Mouse (Mus musculus) kidney, postnatal 10 days (tissue): ENCODE data around the gene Srebf1.
A peak's percentile ranks its signal among the peaks of the same experiment; 100 is the strongest.

Source experiments
- DNase-seq: peaks from one replicate; pipeline ENCODE4 v3.0.0; 2021; ENCODE audit warnings: mixed read lengths

The Srebf1 gene

GRCm38 (mm10) chr11:60222469-60223236 is at the start of gene Srebf1:
TSS of gene Srebf1 (minus strand) at chr11:60222581.
- DNase-seq: peak; percentile 87

- DNase-seq: peak; percentile 45
Measured at GRCm38 (mm10) chr11:60268563-60268962, 46.2 kb upstream of the Srebf1 start.

GRCm38 (mm10) chr11:60265271-60265985 is 43.0 kb upstream of the Srebf1 start:
- no peak for DNase-seq

GRCm38 (mm10) chr11:60264651-60265050 is 42.3 kb upstream of the Srebf1 start:
- no peak for DNase-seq

GRCm38 (mm10) chr11:60262396-60262795 is 40.0 kb upstream of the Srebf1 start:
- DNase-seq: no peak

- DNase-seq: no peak
Measured at GRCm38 (mm10) chr11:60260743-60261142, 38.4 kb upstream of the Srebf1 start.

- no peak for DNase-seq
Measured at GRCm38 (mm10) chr11:60257696-60258095, 35.3 kb upstream of the Srebf1 start.

GRCm38 (mm10) chr11:60256713-60257112 is 34.3 kb upstream of the Srebf1 start:
- no peak for DNase-seq

GRCm38 (mm10) chr11:60256176-60256681 is 33.8 kb upstream of the Srebf1 start:
- DNase-seq: peak; percentile 48

GRCm38 (mm10) chr11:60255639-60256038 is 33.3 kb upstream of the Srebf1 start:
- DNase-seq: no peak

GRCm38 (mm10) chr11:60255181-60255580 is 32.8 kb upstream of the Srebf1 start:
- no peak for DNase-seq

GRCm38 (mm10) chr11:60254308-60254707 is 31.9 kb upstream of the Srebf1 start:
- no peak for DNase-seq

GRCm38 (mm10) chr11:60253546-60253945 is 31.2 kb upstream of the Srebf1 start:
- DNase-seq: no peak

GRCm38 (mm10) chr11:60250971-60251643 is 28.7 kb upstream of the Srebf1 start:
- peak; percentile 77 for DNase-seq

- no peak for DNase-seq
Measured at GRCm38 (mm10) chr11:60249885-60250284, 27.5 kb upstream of the Srebf1 start.

GRCm38 (mm10) chr11:60248596-60249404 is 26.4 kb upstream of the Srebf1 start:
- DNase-seq: no peak

- no peak for DNase-seq
Measured at GRCm38 (mm10) chr11:60247753-60248550, 25.6 kb upstream of the Srebf1 start.

- DNase-seq: no peak
Measured at GRCm38 (mm10) chr11:60246077-60246476, 23.7 kb upstream of the Srebf1 start.

- DNase-seq: no peak
Measured at GRCm38 (mm10) chr11:60244503-60245143, 22.2 kb upstream of the Srebf1 start.

- DNase-seq: no peak
Measured at GRCm38 (mm10) chr11:60240509-60240908, 18.1 kb upstream of the Srebf1 start.

GRCm38 (mm10) chr11:60235351-60235750 is 13.0 kb upstream of the Srebf1 start:
- DNase-seq: no peak
